Mouse (Mus musculus) thymus, adult 2 months (tissue): ENCODE measurements at regions not wholly inside any gene's neighbourhood (a gene's known extent, or its start where the extent isn't known, plus 50 kb on each side); places are given as distances from the start of the nearest gene placed in this dataset.

Experiments used
- CTCF ChIP-seq: fragments of 200-500 bp; IDR thresholded peaks from 2 replicates; pipeline ENCODE4 v1.5.1; 2012; ENCODE audit warnings: mild to moderate bottlenecking, control low read depth, low read length, moderate library complexity, borderline replicate concordance; ENCODE audit not compliant: control insufficient read depth, poor library complexity, insufficient read depth; ENCODE audit errors: extremely low read depth
- POLR2A ChIP-seq: fragments of 200-500 bp; IDR thresholded peaks from 2 replicates; pipeline ENCODE4 v1.6.1; 2012; ENCODE audit warnings: mild to moderate bottlenecking, low read length, control low read depth, moderate library complexity; ENCODE audit not compliant: control insufficient read depth, poor library complexity, insufficient read depth; ENCODE audit errors: extremely low read depth

DNA sequence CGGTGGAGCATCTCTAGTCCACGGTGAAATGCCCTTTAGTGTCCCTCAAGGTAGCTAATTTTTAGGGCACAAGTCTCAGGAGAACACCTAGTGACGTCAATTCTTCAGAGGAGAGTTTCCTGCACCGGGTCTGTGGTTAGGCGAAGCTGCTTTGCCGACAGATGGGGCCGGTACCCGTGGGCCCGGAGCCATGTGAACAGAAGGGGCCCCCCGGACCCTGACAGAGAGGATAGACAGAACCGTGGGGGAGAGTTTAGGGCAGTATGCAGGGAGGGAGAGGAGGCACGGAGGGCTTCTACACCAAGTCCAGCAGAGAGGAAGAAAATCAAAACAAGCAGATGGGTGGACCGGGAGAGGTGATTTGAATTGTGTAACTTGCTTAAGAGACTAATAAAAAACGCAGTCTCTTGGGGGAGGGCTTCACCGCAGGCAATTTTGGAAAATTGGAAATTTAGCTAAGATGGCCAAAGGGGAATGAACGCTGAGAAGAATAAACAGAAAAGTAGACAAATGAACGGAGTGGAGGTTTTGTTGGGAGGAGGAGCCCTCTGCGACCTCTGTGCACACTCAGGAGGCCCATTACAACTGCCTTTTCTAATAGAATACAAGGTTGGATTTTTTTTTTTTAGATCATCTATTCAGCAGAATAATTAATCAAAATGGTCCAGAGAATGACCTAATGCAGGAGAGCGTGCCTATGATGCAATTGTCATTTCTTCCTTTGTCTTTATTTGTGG is 78.9 kb upstream of the Cmc1 start:
- no peak for TF ChIP-seq CTCF
- no peak for TF ChIP-seq POLR2A
